Mouse (Mus musculus): ENCODE results near the gene Fscn2.

- TF ChIP-seq CTCF (IDR thresholded peaks at IDR 0.05; ENCODE audit: low read depth, low read length) (no peak), POLR2A (IDR thresholded peaks at IDR 0.05; ENCODE audit: insufficient read depth, low read length) (no peak)
These were observed 46.5 kb upstream of the Fscn2 start for GRCm38 (mm10) chr11:120314721-120315415.
